Mouse (Mus musculus) limb, embryonic 11.5 days (tissue): ENCODE measurements around the gene Csad. TPM values are rescaled to one million over a fixed set of nuclear protein-coding genes. Genes with fewer than 3 reads are reported as not detected.
A peak's percentile ranks its signal among the peaks of the same experiment; 100 is the strongest.

Source experiments
- ATAC-seq: fragments of 200-750 bp; cut with Nextera tagmentation; 2 replicates; pipeline ENCODE4 v1.8.0; 2017; ENCODE audit warnings: low read depth; ENCODE audit not compliant: insufficient number of reproducible peaks, low FRiP score, low TSS enrichment
- DNase-seq: peaks from one replicate; pipeline ENCODE4 v3.0.0-alpha.2; 2015; ENCODE audit warnings: low spot score
- H3K27ac ChIP-seq: fragments of 300-500 bp; sonication (generic); replicated peaks from 2 replicates; pipeline ENCODE4 v1.5.1; 2014; ENCODE audit warnings: low read depth, mild to moderate bottlenecking, low read length
- H3K27me3 ChIP-seq: fragments of 300-500 bp; sonication (generic); 2 replicates; pipeline ENCODE4 v1.6.1; 2014; ENCODE audit warnings: mild to moderate bottlenecking, low read length, mixed read lengths; ENCODE audit not compliant: control insufficient read depth, insufficient read depth
- H3K36me3 ChIP-seq: fragments of 300-500 bp; sonication (generic); 2 replicates; pipeline ENCODE4 v1.6.1; 2014; ENCODE audit warnings: mild to moderate bottlenecking, low read length, moderate library complexity, mixed read lengths; ENCODE audit not compliant: control insufficient read depth, insufficient read depth
- H3K4me1 ChIP-seq: fragments of 300-500 bp; sonication (generic); 2 replicates; pipeline ENCODE4 v1.6.1; 2014; ENCODE audit warnings: low read length, mixed read lengths; ENCODE audit not compliant: control insufficient read depth, insufficient read depth
- H3K4me2 ChIP-seq: fragments of 300-500 bp; sonication (generic); 2 replicates; pipeline ENCODE4 v1.6.1; 2014; ENCODE audit warnings: low read depth, mild to moderate bottlenecking, moderate library complexity; ENCODE audit not compliant: severe bottlenecking
- H3K4me3 ChIP-seq: fragments of 300-500 bp; sonication (generic); 2 replicates; pipeline ENCODE4 v1.5.1; 2014; ENCODE audit warnings: low read depth, low read length
- H3K9ac ChIP-seq: fragments of 300-500 bp; sonication (generic); 2 replicates; pipeline ENCODE4 v1.6.1; 2014; ENCODE audit warnings: mild to moderate bottlenecking, low read length
- H3K9me3 ChIP-seq: fragments of 300-500 bp; sonication (generic); 2 replicates; pipeline ENCODE4 v1.6.1; 2016; ENCODE audit warnings: low read length; ENCODE audit not compliant: control insufficient read depth
- WGBS: fragments of 180-500 bp; shearing (Covaris S2); extraction: QIAGEN DNeasy Blood & Tissue Kit; methylation state at CpG from one replicate; pipeline ENCODE4 v1.1.7; 2014; 5-methylcytosine and 5-hydroxymethylcytosine counted together
- polyA plus RNA-seq: library from polyadenylated mRNA; unstranded; fragments of >200 nt; fragmentation: Nextera tagmentation; extraction: Ambion mirVana; gene quantifications from 2 replicates; pipeline ENCODE4 v1.2.1, GENCODE M21; 2014

Csad gene
- polyA plus RNA-seq, 1 experiment from 2014 or later, result 37.3 TPM

DNA sequence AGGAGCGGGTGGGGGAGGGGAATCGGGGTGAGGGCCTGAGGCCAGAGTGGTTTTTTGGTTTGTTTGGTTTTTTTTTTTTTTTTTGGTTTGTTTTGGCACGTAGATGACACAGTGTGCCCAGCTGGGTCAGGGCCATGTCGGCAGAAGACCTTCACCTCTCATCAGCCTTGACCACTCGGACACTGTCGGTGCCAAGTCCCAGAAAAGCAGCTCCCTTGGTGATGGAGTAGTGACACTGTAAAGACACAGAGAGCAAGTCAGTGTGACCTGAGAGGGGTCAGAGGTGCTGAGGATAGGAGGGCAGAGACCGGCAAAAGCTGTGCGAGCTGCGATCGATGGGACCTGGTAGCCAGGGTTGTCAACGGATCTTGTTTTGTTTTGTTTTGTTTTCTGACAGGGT is 18.3 kb downstream of the Csad start:
- Histone ChIP-seq H3K9me3 (no peaks in the 10 kb centered on the region), H3K9ac (no peak overlapping the region), H3K27ac (no peak overlapping the region), H3K27me3 (no peaks in the 10 kb centered on the region), H3K36me3 (no peaks in the 10 kb centered on the region), H3K4me1 (no peaks in the 10 kb centered on the region), H3K4me3 (no peak overlapping the region), H3K4me2 (no peak overlapping the region)
- DNase-seq (no peak), ATAC-seq (no peak)
- 84% methylated on average over 11 of the region's 11 CpGs for WGBS

- H3K27ac ChIP-seq, result no peak overlapping the region
- no peaks in the 10 kb centered on the region for H3K36me3 ChIP-seq
- DNase-seq (no peak), ATAC-seq (no peak)
- no peaks in the 10 kb centered on the region for H3K27me3 ChIP-seq
- H3K4me2 ChIP-seq, result no peak overlapping the region
- no peaks in the 10 kb centered on the region for H3K9me3 ChIP-seq
- WGBS, result 83% methylated on average over 3 of the region's 3 CpGs
- H3K4me1 ChIP-seq, result no peaks in the 10 kb centered on the region
- no peak overlapping the region for H3K9ac ChIP-seq
- no peak overlapping the region for H3K4me3 ChIP-seq
These were observed 21.4 kb downstream of the Csad start for GRCm38 (mm10) chr15:102183076-102183475.

- no peak overlapping the region for H3K9ac ChIP-seq
- H3K9me3 ChIP-seq, result no peaks in the 10 kb centered on the region
- no peak overlapping the region for H3K4me2 ChIP-seq
- peaks cover 2% of the 10 kb centered on the region; the same call in 1 of the 2 replicates for H3K36me3 ChIP-seq
- no peaks in the 10 kb centered on the region for H3K27me3 ChIP-seq
- H3K4me3 ChIP-seq, result no peak overlapping the region
- no peak overlapping the region for H3K27ac ChIP-seq
- WGBS, result 92% methylated on average over 14 of the region's 14 CpGs
- ATAC-seq (no peak), DNase-seq (no peak)
- H3K4me1 ChIP-seq, result no peaks in the 10 kb centered on the region
These were observed 24.6 kb downstream of the Csad start for GRCm38 (mm10) chr15:102179924-102180323.

- Histone ChIP-seq H3K9ac (no peak overlapping the region), H3K4me3 (no peak overlapping the region), H3K4me2 (no peak overlapping the region), H3K36me3 (peaks cover 2% of the 10 kb centered on the region; the same call in 1 of the 2 replicates), H3K9me3 (no peaks in the 10 kb centered on the region), H3K27me3 (no peaks in the 10 kb centered on the region), H3K27ac (no peak overlapping the region), H3K4me1 (no peaks in the 10 kb centered on the region)
- no peak for DNase-seq
- ATAC-seq, result no peak
- WGBS, result 79% methylated on average over 9 of the region's 9 CpGs
These were observed 25.4 kb downstream of the Csad start for GRCm38 (mm10) chr15:102179106-102179505.

DNA sequence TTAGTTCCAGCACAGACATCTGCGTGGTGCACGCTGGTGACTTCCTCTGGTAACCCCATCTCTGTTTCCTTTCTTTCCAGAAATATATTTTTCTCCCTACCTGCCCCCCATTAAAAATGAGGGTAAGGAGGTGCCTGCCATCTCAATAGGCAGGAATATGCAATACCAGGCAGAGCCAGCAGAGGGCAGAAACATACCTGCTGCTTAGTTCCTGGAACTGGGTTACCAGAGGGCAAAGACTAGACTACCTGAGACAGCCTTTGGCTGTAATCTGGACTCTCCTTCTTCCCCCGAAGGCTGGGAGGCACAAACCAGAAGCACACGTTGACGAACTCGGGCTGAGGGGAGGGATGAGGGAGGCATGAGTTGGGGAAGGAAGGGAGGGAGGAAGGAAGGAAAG is 26.2 kb downstream of the Csad start:
- H3K4me2 ChIP-seq, result no peak overlapping the region
- no peak overlapping the region for H3K9ac ChIP-seq
- DNase-seq (peak; percentile 90), ATAC-seq (no peak)
- H3K4me3 ChIP-seq, result no peak overlapping the region
- H3K9me3 ChIP-seq, result no peaks in the 10 kb centered on the region
- no peak overlapping the region for H3K27ac ChIP-seq
- H3K36me3 ChIP-seq, result peaks cover 2% of the 10 kb centered on the region; the same call in 1 of the 2 replicates
- WGBS, result 13% methylated on average over 6 of the region's 6 CpGs
- no peaks in the 10 kb centered on the region for H3K4me1 ChIP-seq
- H3K27me3 ChIP-seq, result no peaks in the 10 kb centered on the region

- Histone ChIP-seq H3K9ac (no peak overlapping the region), H3K4me3 (no peak overlapping the region), H3K36me3 (peaks cover 2% of the 10 kb centered on the region; the same call in 1 of the 2 replicates), H3K4me1 (no peaks in the 10 kb centered on the region), H3K9me3 (no peaks in the 10 kb centered on the region), H3K27ac (no peak overlapping the region), H3K4me2 (no peak overlapping the region), H3K27me3 (no peaks in the 10 kb centered on the region)
- no peak for ATAC-seq
- 90% methylated on average over 8 of the region's 8 CpGs for WGBS
- no peak for DNase-seq
These were observed 27.1 kb downstream of the Csad start for GRCm38 (mm10) chr15:102177417-102177816.

GRCm38 (mm10) chr15:102176571-102177316 is 27.8 kb downstream of the Csad start:
- no peak for ATAC-seq
- Histone ChIP-seq H3K4me1 (no peaks in the 10 kb centered on the region), H3K9me3 (no peaks in the 10 kb centered on the region), H3K27me3 (no peaks in the 10 kb centered on the region), H3K27ac (no peak overlapping the region), H3K4me2 (no peak overlapping the region), H3K4me3 (no peak overlapping the region), H3K9ac (no peak overlapping the region), H3K36me3 (peaks cover 2% of the 10 kb centered on the region; the same call in 1 of the 2 replicates)
- 91% methylated on average over 7 of the region's 7 CpGs for WGBS
- no peak for DNase-seq

GRCm38 (mm10) chr15:102175736-102176319 is 28.7 kb downstream of the Csad start:
- ATAC-seq (no peak), DNase-seq (no peak)
- Histone ChIP-seq H3K9ac (no peak overlapping the region), H3K36me3 (peaks cover 2% of the 10 kb centered on the region; the same call in 1 of the 2 replicates), H3K27ac (no peak overlapping the region), H3K27me3 (no peaks in the 10 kb centered on the region), H3K4me2 (no peak overlapping the region), H3K4me1 (no peaks in the 10 kb centered on the region), H3K4me3 (no peak overlapping the region), H3K9me3 (no peaks in the 10 kb centered on the region)
- 83% methylated on average over 16 of the region's 16 CpGs for WGBS
